Mouse (Mus musculus) left cerebral cortex, adult 9 months (tissue): ENCODE measurements around the gene Cacna1a.
"Not testable (repeated sequence)": the region's sequence is repeated elsewhere in the genome, so short reads cannot be mapped to it uniquely, and the experiment has no call there.

Experiments
- DNase-seq, 2 experiments: peaks; one replicate each; pipeline ENCODE4 v3.0.0; 2022; ENCODE audit warnings: low spot score in 2 of 2

Cacna1a gene

DNA sequence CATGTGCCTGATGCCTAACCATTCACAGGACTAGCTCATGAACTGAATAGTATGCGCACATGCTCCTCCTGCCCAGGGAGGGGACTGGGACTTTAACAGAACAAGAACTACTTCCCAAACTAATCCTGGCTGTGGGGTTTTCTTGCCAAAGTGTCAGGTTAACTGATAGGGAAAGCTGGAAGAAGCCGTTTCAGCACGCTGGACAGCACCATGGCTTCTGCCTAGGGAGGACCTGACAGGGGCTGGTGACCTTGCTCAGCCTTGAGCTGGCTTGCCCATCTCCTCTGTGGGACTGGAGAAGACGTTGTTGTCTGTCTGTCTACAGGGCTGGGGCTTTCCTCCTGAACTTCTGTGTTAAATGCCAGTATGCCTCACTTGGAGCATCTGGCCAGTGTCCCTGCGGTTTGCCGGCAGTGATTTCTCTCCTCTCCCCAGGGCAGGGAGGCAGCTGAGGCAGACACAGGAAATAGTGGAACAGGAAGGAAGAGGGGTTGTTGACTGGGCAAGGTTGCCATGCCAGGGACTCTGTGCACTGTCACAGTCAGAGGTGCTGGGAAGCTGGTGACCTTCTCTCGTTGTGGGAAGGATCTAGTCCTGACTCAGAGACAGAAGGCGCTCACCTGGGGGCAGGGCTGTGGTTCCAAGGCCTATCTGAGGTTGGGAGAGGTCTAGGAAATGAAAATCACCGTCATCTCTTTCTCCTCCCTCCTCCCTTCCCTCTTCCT is 83.2 kb downstream of the Cacna1a start:
- DNase-seq = no peak

DNA sequence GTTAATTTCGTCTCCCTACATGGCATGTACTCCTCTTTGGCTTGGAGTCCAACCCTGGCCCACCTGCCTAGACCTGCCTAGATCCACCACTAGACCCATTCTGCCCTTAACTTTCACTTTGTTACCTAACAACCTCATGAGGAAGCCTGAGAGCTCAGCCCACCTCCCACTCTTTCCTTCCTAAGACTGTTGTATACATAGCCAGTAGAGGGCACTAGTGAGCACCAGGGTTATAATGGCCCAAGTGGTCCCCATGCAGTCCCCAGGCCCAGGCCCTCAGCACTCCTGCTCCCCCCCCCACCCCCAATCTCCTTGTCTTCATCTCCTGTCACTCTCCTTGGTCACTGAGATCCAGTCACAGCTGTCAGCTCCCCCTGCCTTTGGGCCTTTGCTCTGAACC is 86.2 kb downstream of the Cacna1a start:
- no peak for DNase-seq

DNA sequence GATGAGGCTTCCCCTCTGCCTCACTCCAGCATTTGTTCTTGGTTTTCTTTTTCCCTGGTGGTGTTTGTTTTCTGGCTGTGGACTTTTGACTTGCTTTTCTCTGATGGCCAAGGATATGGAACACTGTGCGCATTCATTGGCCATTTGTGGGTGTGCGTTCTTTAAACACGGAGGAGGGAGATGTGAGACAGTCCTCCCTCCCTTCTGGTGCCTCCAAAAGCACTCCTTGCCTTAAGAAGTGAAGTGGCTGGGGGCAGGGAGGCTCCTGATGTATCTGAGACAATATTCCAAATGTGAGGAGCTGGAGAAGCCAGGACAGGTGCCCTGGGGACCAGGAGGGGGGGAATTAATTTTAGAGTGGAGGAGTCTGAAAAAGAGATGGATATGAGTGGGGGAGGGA is 89.1 kb downstream of the Cacna1a start:
- peak in 1 of 2 experiments; percentile 36 for DNase-seq

DNA sequence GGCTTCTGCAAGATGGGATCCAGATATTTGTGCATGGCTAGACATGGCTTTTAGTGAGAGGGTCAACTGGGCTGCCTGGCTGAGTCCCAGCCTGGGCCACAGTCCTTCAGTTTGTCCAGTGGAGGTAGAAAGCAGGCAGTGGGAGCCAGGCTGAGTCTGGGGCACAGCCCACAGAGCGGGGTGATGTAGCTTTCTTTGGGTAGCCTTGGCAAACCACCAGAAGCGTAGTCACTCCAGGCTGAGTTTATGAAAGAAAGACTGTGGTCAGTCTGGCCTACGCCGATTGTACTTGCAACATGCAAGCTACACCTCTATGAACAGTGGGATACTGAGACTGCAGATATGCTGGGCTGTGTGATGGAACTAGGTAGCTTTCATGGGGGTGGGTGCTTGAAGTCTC is 94.8 kb downstream of the Cacna1a start:
- DNase-seq = no peak

DNA sequence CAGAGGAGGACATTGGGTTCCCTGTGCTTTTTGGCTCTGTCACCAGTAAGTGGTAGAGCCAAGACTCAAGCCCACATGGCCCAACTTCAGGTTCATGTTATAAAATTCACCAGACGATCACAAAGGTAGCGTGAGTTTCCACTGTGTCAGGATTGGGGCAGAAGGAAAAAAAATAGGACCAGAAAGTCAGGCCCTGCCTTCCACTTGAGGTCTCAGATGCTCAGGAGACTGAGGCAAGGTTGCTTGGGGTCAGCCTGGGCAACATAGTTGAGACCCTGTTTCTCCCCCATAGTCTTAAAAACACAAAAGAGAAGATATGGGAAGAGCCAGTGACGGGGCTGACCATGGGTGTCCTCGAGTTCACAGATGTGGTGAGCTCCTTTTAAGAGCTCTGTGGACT is 97.1 kb downstream of the Cacna1a start:
- no peak for DNase-seq

DNA sequence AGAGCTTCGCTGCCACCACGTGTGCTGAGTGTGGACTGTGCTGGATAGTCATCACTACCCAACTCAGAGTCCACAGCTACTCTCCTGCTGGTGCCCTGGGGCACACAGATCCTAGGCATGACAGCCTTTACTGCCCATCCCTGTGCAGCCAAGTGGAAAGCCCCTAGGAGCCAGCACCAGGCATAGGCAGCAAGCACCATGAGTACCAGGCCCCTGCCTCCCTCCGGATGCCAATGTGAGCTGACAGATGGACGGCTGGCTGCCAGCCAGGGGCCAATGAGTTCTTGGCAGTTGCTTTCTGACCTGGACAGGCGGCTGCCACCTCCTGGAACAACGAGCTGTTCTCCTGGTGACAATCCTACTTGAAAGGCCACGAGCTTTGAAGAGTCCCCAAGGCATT is 97.6 kb downstream of the Cacna1a start:
- DNase-seq = no peak

DNA sequence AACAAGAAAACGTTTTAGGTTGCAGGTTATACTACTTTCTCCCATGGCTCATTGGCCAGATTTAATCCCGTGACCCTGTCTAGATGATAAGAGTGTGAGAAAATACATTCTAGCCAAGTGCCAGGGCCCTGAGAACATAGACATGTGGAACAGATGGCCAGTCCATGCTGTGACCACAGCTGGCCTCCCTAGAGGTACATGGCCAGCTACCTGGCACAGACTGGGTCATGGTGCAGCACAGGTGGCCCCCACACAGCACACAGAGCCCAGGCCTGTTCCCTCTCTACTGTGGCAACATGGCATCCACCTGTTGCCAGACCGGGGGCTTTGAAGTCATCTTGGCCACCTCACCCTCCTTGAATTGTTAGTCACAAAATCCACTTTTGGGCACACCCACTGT is 101.0 kb downstream of the Cacna1a start:
- no peak for DNase-seq

DNA sequence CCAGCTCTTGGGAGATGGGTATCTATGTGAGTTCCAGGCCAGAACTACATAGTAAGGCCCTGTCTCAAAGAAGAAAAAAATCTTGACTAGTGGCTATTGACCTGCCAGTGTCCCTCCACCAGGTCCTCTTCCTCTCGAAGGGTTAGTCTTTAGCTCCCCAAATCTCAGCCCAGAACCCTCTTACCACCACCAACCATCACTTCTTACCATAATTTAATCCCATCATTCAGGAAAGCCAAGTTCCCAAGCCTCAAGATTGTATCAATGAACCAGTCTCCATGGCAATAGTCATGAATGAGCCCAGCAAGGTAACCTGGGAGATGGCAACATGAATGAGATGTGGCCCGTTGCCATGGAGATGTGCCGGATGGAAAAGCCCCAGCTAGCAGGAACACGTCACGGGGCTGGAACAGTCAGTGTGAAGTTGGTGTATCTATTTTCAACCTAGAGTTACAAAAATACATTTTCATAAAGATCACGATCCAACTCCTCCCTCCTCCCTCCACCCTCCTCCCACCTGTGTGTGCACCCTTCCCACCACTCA is 106.4 kb downstream of the Cacna1a start:
- DNase-seq = peak; percentile 86 to 93

DNA sequence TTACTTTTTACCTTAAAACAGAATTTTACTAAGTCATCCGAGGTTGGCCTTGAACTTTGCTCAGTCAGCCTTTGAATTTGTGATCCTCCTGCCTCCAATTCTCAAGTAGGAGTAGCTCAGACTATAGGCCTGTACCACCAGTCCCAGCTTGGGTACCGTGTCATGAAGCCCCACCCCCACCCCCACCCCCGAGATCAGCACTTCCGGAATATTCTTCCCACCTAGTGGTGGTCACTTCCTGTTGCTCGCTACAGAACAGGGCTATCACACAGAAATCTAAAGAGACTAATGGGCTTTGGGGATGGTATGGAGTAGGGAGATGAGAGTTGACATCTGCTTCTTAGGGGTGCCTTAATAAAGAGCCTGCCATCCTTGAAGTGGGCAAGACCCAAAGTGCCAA is 112.9 kb downstream of the Cacna1a start:
- DNase-seq = no peak

DNA sequence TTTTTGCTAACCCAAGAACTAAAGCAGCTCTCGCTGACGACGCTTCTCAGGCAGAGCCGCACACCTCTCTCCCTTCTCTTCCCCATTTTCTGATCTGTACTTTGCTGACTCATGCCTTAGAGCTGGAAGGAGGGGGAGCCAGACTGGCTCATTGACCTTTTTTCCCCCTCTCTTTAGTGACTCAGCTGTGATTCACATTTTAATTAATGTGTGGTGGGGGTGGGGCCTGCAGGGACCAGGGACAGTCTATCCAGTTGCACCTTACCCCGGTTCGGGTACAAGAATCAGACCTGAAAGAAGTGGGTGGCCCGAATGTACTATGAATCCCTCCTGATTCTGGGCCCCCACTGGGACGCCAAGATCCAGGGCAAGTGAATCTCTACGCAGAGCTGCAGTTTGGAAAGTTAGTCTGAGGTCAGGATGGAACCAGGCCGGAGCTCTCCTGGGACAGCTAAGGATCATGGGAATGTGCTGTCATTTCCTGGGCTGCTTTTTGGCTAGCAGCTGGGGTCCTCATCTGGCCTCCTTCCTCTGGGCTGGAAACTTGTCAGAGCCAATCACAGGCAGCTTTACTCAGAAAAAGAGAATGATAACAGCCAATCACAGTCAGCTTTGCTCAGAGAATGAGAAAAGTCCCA is 113.5 kb downstream of the Cacna1a start:
- DNase-seq = peak in 1 of 2 experiments; percentile 36

DNA sequence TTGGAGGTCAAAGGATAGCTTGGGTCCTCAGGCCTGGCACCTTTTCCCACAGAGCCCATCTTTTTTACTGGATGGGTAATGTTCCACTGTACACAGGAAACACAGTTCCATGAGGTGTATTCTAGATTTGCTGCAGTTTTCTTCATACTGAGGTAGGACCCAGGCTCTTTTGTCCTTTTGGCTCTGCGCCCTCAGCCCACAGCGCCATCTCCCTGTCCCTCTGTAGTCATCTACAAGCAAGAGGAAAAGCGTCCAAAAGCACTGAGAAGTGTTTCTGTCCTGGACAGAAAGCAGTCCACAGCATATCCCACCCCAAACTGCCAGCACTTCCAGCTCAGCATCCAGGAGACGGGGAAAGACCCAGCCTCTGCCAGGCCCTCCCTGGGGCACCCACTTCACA is 114.4 kb downstream of the Cacna1a start:
- no peak for DNase-seq

DNA sequence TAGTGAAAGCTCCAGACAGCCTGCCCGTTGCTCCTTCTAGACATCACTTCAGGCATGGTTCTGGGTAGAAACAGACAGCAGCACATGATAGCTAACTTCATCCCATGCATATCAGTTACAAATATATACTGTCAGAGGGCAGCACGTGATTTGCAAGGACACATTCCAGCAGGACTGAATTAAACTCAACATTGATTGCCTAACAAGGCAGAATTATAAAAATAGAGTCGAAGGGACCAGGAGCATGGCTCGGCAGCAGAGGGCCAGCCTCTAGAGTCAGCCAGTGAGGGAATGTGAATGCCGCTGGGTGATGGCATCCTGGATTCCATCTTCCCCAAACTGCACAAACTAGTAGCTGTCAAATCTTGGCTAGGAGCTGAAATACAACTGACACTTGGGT is 119.0 kb downstream of the Cacna1a start:
- no peak for DNase-seq

DNA sequence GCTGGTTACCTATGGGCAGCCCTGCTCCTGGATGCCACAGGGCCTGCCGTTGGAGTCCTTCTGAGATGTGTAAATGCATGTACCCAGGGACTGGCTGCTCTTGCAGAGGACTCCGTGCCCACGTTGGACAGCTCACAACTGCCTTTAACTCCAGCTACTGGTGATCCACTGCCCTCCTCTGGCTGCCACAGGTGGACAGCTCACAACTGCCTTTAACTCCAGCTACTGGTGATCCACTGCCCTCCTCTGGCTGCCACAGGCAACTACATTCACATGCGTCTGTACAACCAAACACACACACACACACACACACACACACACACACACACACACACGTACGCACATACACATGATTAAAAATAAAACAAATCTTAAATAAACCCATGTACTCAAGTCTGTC is 121.5 kb downstream of the Cacna1a start:
- DNase-seq = not testable (repeated sequence)

DNA sequence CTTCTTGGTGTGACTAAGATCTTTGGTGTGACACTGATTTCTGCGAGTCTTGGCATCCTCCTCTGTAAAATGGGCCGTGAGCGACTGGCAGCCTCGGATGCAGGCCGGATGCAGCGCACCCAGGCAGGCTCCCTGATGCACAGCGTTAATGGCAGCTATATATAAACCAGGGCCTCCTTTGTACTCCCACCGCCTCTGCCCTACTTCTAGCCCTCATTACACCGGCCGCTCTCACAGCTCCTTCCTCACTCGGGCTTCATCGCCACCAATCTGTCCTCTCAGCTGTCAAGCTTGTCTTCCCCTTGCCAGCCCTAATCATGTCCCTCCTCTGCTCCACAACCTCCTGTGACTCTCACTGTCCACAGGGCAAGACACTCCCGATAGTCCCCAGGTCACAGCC is 123.4 kb downstream of the Cacna1a start:
- no peak for DNase-seq

DNA sequence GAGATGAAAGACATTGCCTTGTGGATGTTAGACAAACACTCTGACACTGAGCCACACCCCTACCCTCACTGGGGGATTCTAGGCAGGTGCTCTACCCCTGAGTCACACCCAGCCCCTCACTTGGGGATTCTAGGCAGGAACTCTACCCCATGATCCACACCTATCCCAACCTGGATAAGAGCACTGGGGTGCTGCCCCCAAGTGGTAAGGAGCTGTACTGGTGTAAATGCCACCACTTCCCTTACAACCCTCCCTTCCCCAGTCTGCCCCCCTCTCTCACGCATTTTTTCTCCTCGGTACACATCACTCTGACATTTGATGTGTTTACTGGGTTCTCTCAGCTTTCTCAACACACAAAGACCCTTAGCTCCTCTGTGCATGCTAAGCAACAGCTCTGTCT is 125.5 kb downstream of the Cacna1a start:
- DNase-seq = no peak

DNA sequence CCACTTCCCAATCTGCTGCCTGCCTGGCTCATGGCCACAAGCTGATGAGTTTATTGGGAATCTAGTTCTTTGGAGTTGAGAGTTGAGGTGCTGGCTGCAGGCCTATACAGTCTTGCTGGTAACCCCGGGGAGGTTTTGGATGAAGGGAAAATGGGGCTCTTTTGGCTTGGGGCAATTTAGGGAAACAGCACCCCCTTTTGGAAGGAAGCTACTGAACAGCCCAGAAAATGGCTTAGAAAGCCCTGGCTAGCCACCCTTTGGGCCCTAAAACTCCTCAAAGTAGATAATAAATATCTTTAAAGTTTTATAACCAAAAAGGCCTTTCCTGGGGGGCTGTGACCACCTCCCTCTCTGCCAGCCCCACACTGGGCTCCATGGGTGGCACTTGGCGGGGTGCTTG is 129.9 kb downstream of the Cacna1a start:
- no peak for DNase-seq

DNA sequence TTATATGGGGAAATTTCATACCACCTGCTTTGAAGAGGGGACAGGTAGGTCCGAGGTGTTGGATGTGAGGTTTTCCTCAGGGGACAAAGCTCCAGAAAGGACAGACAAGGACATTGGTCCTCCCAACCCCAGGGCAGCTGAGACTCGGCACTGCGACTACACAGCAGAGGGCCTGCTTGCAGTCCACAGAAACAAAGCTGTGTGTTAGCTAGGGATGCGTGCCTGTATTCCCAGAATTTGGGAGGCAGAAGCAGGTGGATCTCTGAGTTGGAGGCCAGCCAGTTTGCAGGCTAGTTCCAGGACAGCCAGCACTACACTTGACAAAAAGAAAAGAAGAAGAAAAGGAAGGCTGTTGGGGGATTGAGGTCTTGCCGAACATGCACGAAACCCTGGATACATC is 130.5 kb downstream of the Cacna1a start:
- DNase-seq = no peak

DNA sequence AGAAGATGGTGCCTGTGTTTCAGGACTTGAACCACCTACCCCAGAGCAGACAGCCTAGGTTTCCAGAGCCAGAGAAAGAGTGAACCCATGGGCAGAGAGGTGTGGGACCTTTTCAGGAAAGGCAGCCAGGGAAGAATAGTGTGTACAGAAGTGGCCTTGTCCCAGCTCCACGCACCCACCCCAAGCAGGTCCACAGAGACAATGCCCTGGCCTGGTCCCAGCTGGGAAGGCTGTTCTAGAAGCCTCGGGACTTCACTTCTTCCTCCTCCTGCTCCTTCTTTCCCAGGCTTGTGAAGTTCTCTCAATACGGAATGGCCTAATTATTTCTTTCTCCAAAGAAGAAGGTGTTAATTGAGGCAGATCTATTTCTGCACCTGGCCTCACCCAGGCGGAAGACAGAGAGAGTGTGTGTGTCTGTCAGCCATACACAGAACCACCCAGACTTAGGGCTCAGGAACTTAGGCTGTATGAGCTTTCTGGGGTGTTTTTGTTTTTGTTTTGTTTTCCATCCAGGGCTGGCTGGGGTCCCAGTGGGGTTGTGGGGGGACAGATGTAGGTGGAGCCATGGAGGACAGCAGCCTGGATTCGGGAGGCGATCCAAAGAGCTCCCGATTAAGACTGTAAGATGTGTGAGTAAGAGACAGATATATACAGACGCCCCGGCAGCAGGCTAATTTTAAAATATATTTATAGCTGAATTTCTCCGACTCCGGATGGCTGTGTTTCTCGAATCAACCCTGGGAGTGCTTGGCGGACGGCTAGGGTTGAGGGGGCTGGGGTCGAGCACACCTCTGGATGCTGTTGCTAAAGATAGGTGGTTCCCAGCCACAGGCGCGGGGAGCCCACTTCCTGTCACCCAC is 131.8 kb downstream of the Cacna1a start:
- peak; percentile 76 to 79 for DNase-seq

DNA sequence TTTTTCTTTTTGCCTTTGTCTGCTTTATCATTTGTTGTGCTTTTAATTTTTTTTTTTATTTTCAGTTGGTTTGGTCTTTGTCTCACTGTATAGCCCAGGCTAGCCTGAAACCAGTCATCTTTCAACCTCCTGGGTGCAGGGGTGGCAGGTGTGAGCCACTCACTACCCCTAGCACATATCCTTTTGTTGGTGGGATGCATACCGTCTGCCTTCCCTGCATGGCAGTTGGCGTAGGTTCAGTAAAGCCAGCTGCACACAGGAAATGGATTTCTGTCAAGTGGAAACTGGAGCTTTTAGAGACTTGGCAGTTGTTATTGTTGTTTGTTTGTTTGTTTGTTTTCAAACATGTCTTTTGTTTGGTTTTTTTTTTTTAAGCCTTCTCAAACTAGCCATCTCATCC is 132.8 kb downstream of the Cacna1a start:
- no peak for DNase-seq

DNA sequence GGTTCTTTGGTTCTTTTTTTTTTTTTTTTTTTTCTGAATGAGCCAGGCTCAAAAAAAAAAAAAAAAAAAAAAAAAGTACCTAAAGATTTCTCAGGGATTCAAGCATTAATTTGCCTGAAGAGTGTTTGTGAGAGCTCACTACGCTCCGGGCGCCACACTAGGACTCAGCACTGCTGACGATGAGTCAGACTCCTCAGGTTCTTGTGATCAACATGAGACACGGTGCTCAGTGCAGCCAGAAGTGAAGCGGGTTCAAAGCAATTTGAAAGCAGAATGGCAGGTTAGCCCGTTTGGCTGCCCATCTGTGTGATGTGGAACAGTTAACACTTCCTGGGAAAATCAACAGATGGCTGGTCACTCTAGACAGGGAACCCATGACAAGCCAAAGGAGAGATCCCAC is 139.8 kb downstream of the Cacna1a start:
- DNase-seq = peak in 1 of 2 experiments; percentile 50

DNA sequence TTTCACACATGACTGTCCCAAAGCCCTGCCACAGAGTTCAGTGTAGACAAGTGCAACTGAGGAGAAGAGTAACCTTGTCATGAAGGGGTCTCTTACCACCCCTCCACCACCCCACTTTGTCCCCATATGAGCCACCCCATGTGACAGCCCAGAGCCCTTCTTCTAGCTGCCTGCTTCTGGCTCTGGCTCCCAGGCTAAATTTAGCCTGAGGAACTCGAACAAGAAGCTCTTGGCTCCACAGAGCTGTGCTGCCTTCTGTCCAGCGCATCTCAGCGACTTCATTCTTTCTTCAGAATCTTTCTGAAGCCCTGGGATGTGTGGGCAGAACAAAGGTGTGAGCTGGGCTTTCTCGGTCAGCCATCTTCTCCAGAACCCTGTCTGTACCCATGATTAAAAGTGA is 141.3 kb downstream of the Cacna1a start:
- DNase-seq = peak in 1 of 2 experiments; percentile 57

DNA sequence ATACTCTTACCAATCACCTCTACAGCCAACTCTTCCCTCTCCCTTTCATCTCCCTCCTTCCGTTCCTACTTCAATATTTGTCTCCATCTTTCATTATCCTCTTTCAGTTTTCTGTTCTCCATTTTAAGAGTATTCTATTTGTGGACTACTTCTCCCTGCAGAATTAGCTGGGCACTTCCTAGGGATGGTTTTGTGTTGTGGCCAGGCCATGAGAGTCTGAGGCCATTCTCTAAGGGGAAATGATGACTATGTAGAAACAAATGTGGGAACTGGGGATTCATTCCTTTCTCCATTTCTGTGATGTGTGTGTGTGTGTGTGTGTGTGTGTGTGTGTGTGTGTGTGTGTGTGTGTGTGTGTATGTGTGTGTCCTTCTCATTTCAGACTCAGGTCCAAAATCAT is 144.5 kb downstream of the Cacna1a start:
- DNase-seq = no peak
